Mouse (Mus musculus) forebrain, postnatal 0 days (tissue): Measurements from ENCODE around the gene Relt. TPM values are rescaled to one million over a fixed set of nuclear protein-coding genes. Genes with fewer than 3 reads are reported as not detected.
A peak's percentile ranks its signal among the peaks of the same experiment; 100 is the strongest.

Source experiments
- ATAC-seq: fragments of 200-750 bp; cut with Nextera tagmentation; 2 replicates; pipeline ENCODE4 v1.8.0; 2017; ENCODE audit warnings: mild to moderate bottlenecking, moderate library complexity
- DNase-seq: peaks from one replicate; pipeline ENCODE4 v3.0.0-alpha.2; 2015
- H3K27ac ChIP-seq: fragments of 300-500 bp; sonication (generic); 2 replicates; pipeline ENCODE4 v1.5.1; 2014; ENCODE audit warnings: low read depth, mild to moderate bottlenecking, antibody characterized with exemption, low read length, moderate library complexity, mixed read lengths
- H3K27me3 ChIP-seq: fragments of 300-500 bp; sonication (generic); 2 replicates; pipeline ENCODE4 v1.6.1; 2014; ENCODE audit warnings: mild to moderate bottlenecking, low read length, mixed read lengths; ENCODE audit not compliant: insufficient read depth
- H3K36me3 ChIP-seq: fragments of 300-500 bp; sonication (generic); 2 replicates; pipeline ENCODE4 v1.6.1; 2014; ENCODE audit warnings: mild to moderate bottlenecking, moderate library complexity; ENCODE audit not compliant: insufficient read depth
- H3K4me1 ChIP-seq: fragments of 300-500 bp; sonication (generic); 2 replicates; pipeline ENCODE4 v1.6.1; 2014; ENCODE audit warnings: antibody characterized with exemption; ENCODE audit not compliant: insufficient read depth
- H3K4me2 ChIP-seq: fragments of 300-500 bp; sonication (generic); 2 replicates; pipeline ENCODE4 v1.6.1; 2014; ENCODE audit warnings: low read depth, mild to moderate bottlenecking, moderate library complexity
- H3K4me3 ChIP-seq: fragments of 300-500 bp; sonication (generic); 2 replicates; pipeline ENCODE4 v1.5.1; 2014; ENCODE audit warnings: low read depth, low read length, mixed read lengths
- H3K9ac ChIP-seq: fragments of 300-500 bp; sonication (generic); 2 replicates; pipeline ENCODE4 v1.6.1; 2014; ENCODE audit warnings: mild to moderate bottlenecking
- H3K9me3 ChIP-seq: fragments of 300-500 bp; sonication (generic); 2 replicates; pipeline ENCODE4 v1.6.1; 2016; ENCODE audit warnings: low read length
- CTCF ChIP-seq: sonication (generic); IDR thresholded peaks from 2 replicates; pipeline ENCODE4 v1.5.1; 2016; ENCODE audit warnings: antibody characterized with exemption, control low read depth, low read depth
- whole genome bisulfite sequencing: fragments of 180-500 bp; shearing (Covaris S2); extraction: QIAGEN DNeasy Blood & Tissue Kit; methylation state at CpG from one replicate; pipeline ENCODE4 v1.1.7; 2014; 5-methylcytosine and 5-hydroxymethylcytosine counted together
- microRNA-seq, 2 experiments: library from miRNA; unstranded; fragments of <30 nt; microRNA quantifications; one replicate each; pipeline ENCODE4; 2016
- polyA plus RNA-seq: library from polyadenylated mRNA; unstranded; fragments of >200 nt; fragmentation: Nextera tagmentation; extraction: Ambion mirVana; gene quantifications from 2 replicates; pipeline ENCODE4 v1.2.1, GENCODE M21; 2015
- total RNA-seq: library from RNA; depleted of rRNA; stranded (reverse); fragments of >200 nt; gene quantifications from 2 replicates; pipeline ENCODE4 v1.2.3, GENCODE M21; 2014; rRNA removed

The Relt gene
- total and polyA plus RNA-seq, 2 experiments from 2014 or later = 4.4 to 8.3 TPM

DNA sequence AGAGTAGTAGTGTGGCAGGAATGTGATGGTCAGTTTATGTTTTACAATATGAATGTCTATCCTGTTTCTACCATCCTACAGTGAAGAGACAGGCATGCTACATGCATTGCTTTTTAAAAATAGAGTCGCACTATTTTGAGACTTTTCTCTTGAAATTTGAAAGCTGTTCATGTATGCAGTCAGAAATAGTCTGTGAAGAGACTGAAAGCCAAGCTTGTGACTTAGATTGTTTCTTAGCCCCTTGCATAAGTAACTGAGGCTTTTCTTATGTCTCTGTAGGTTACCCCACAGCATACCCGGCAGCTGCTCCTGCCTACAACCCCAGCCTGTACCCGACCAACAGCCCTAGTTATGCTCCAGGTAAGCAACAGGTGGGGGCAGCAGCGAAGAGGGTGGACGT, 50.6 kb downstream of the Relt start:
- 77% methylated on average over 5 of the region's 5 CpGs for WGBS
- peaks cover 15% of the 10 kb centered on the region for H3K4me1 ChIP-seq
- no peak for TF ChIP-seq CTCF
- H3K27me3 ChIP-seq = no peaks in the 10 kb centered on the region
- no peak overlapping the region for H3K4me3 ChIP-seq
- H3K9ac ChIP-seq = no peak overlapping the region
- DNase-seq (peak; percentile 24), ATAC-seq (peak; percentile 47)
- no peaks in the 10 kb centered on the region for H3K9me3 ChIP-seq
- no peaks in the 10 kb centered on the region for H3K36me3 ChIP-seq
- H3K4me2 ChIP-seq = no peak overlapping the region
- peak overlapping the region; percentile 76 for H3K27ac ChIP-seq

DNA sequence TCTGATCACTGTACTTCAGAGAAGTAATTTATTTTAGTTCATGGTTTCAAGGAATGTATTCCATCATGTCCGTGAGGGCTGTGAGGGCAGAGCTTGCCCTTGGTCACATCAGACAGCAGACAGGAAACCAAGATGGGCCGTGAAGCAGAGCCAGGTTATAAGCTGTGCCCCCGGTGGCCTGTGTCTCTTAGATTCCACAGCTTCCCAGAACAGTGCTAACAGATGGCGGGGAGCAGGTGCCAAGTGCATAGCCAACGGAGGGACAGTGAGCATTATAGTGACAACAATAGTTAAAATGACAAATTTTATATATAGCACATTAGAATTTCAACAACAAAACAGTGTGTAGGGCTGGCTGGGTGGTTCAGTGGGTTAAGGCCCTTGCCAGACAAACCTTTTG, 51.3 kb downstream of the Relt start:
- no peak for DNase-seq
- Histone ChIP-seq H3K27me3 (no peaks in the 10 kb centered on the region), H3K9me3 (no peaks in the 10 kb centered on the region), H3K9ac (no peak overlapping the region), H3K4me1 (peaks cover 8% of the 10 kb centered on the region; the same call in 1 of the 2 replicates), H3K4me2 (no peak overlapping the region), H3K27ac (peak overlapping the region; percentile 54), H3K4me3 (no peak overlapping the region), H3K36me3 (no peaks in the 10 kb centered on the region)
- no peak for TF ChIP-seq CTCF
- WGBS = 58% methylated on average over 5 of the region's 5 CpGs
- no peak for ATAC-seq

GRCm38 (mm10) chr7:100805391-100805790, 57.9 kb downstream of the Relt start:
- Histone ChIP-seq H3K9me3 (no peaks in the 10 kb centered on the region), H3K4me3 (no peak overlapping the region), H3K9ac (no peak overlapping the region), H3K4me2 (no peak overlapping the region), H3K36me3 (no peaks in the 10 kb centered on the region), H3K27me3 (no peaks in the 10 kb centered on the region), H3K27ac (no peak overlapping the region), H3K4me1 (no peaks in the 10 kb centered on the region)
- DNase-seq (no peak), ATAC-seq (no peak)
- 71% methylated on average over 2 of the region's 2 CpGs for whole genome bisulfite sequencing
- TF ChIP-seq CTCF = no peak

DNA sequence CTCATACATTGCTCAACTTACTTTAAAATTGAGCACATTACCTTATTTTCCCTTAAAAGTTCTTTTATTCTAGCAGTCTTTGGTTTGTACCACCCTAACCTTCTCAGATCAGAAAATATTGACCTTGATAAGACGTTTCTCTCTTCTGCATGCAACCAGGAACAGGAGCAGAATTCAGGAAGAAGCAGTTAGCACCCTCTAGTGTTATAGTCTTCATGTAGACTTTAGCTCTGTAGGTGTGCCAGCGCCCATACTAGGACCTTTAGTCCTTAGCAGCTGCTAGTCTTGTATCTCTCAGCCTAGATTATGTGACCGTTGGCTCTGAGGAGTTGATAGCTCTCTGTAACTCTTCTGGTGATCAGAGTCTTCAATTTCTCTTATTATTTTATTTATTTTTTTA, 64.4 kb downstream of the Relt start:
- ATAC-seq (no peak), DNase-seq (no peak)
- Histone ChIP-seq H3K27me3 (no peaks in the 10 kb centered on the region), H3K36me3 (no peaks in the 10 kb centered on the region), H3K9me3 (no peaks in the 10 kb centered on the region), H3K4me3 (no peak overlapping the region), H3K27ac (no peak overlapping the region), H3K4me2 (no peak overlapping the region), H3K4me1 (no peaks in the 10 kb centered on the region), H3K9ac (no peak overlapping the region)
- WGBS = 62% methylated on average over 3 of the region's 3 CpGs
- peak; percentile 47 for TF ChIP-seq CTCF

Small RNA genes within 50 kb of the gene (microRNA-seq; reads per million reads assigned to microRNA genes)
- gene Mir3102 = 60.7 to 75.9 reads per million in 2 experiments

Other genes with a start within 250 kb of the Relt start
- 14.8 and 20.4 TPM in 2 replicates for gene Plekhb1, start 201.0 kb downstream of the Relt start, total RNA-seq
- gene Plekhb1, start 201.0 kb downstream of the Relt start, polyA plus RNA-seq = 22.1 and 22.8 TPM in 2 replicates
- 84.0 and 116 TPM in 2 replicates for gene Fam168a, start 156.8 kb downstream of the Relt start, total RNA-seq
- 90.1 and 91.7 TPM in 2 replicates for gene Fam168a, start 156.8 kb downstream of the Relt start, polyA plus RNA-seq
- gene Arhgef17, start 68.7 kb upstream of the Relt start, total RNA-seq = 47.9 and 52.7 TPM in 2 replicates
- gene Arhgef17, start 68.7 kb upstream of the Relt start, polyA plus RNA-seq = 9.8 and 12.5 TPM in 2 replicates
- 1.2 and 2.3 TPM in 2 replicates for gene P2ry6, start 111.2 kb upstream of the Relt start, total RNA-seq
- gene P2ry6, start 111.2 kb upstream of the Relt start, polyA plus RNA-seq = 3.1 and 3.8 TPM in 2 replicates
- gene P2ry2, start 149.4 kb upstream of the Relt start, total RNA-seq = 0.38 and 0.67 TPM in 2 replicates
- 0.24 and 0.40 TPM in 2 replicates for gene P2ry2, start 149.4 kb upstream of the Relt start, polyA plus RNA-seq
- gene Fchsd2, start 229.4 kb upstream of the Relt start, total RNA-seq = 59.6 and 66.8 TPM in 2 replicates
- gene Fchsd2, start 229.4 kb upstream of the Relt start, polyA plus RNA-seq = 24.7 and 36.3 TPM in 2 replicates